Mouse (Mus musculus): ENCODE measurements at regions not wholly inside any gene's neighbourhood (a gene's known extent, or its start where the extent isn't known, plus 50 kb on each side); places are given as distances from the start of the nearest gene placed in this dataset.

GRCm38 (mm10) chr8:17782650-17783049, 1195.4 kb downstream of the Defb40 start:
- no peak for DNase-seq (ENCODE audit: extremely low read depth)
- no peak overlapping the region for H3K4me2 ChIP-seq (ENCODE audit: insufficient read depth, low read depth, poor library complexity, severe bottlenecking)
- no peaks in the 10 kb centered on the region for H3K27me3 ChIP-seq (replicated peaks)
- H3K79me2 ChIP-seq (replicated peaks; ENCODE audit: control insufficient read depth, extremely low read depth, insufficient read depth, poor library complexity, severe bottlenecking) = no peaks in the 10 kb centered on the region
- H3K9ac ChIP-seq (ENCODE audit: insufficient read depth, low read depth) = no peak overlapping the region
- TF ChIP-seq KAT2A (IDR thresholded peaks at IDR 0.05; ENCODE audit: insufficient replicate concordance, low read length) = no peak
- H3K4me3 ChIP-seq (replicated peaks in 1 of 3; ENCODE audit: low read depth in 2 of 3, low read length in 2 of 3, poor library complexity in 1 of 3) = no peak overlapping the region
- peaks cover 40% of the 10 kb centered on the region for H3K9me3 ChIP-seq (replicated peaks; ENCODE audit: low read length)
- dilution Hi-C loops (cut with MboI; ENCODE audit: extremely low pct_ligation_motif_present, extremely low pct_unique_long_range_greater_than_20kb, low sequenced_read_pairs) (no loop called here), in situ Hi-C loops (cut with MboI; ENCODE audit: low pct_ligation_motif_present, low pct_unique_long_range_greater_than_20kb, low sequenced_read_pairs) (no loop called here)
- H3K36me3 ChIP-seq (replicated peaks in 1 of 2; ENCODE audit: control insufficient read depth in 1 of 2, insufficient read depth in 1 of 2, low read length in 1 of 2) = no peaks in the 10 kb centered on the region
- no peak overlapping the region for H3K27ac ChIP-seq (ENCODE audit: insufficient read depth, low read depth)
- no peaks in the 10 kb centered on the region for H3K4me1 ChIP-seq (ENCODE audit: control insufficient read depth in 1 of 2, insufficient read depth in 2 of 2)

DNA sequence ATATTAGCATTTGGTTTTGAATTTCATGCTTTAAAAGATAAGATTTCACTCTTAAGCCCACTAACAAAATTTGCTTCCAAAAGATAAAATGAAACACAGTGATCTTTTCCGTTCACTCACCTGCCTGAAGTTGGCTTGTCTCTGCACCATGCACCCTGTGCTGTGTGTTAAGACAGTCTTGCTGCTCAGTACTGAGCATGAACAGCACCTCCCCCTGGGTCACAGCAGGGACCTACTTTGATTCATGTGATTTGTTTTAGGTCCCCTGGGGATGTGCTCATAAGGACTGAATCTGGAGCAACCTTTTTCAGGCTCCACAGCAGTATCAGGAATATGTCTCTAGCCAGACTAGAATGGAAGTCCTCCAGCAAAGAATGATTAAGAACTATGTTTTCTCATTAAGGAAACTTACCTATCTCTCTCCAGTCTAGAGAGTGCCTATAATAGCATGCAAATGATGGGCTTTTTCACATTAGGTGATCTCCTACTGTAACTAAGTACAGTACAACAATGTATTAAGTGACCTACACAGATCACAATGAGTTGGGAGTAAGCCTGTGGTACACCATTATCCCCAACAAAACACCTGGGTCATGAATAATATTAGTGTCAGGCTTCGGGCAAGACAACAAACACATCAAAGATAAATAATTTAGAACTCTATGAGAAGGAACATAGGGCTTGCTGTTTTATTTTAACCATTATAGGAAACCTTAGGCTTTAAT, 1196.3 kb downstream of the Defb40 start:
- Histone ChIP-seq H3K36me3 (replicated peaks in 1 of 2; ENCODE audit: control insufficient read depth in 1 of 2, insufficient read depth in 1 of 2, low read length in 1 of 2) (no peaks in the 10 kb centered on the region), H3K9ac (ENCODE audit: insufficient read depth, low read depth) (no peak overlapping the region), H3K4me1 (ENCODE audit: control insufficient read depth in 1 of 2, insufficient read depth in 2 of 2) (no peaks in the 10 kb centered on the region), H3K9me3 (replicated peaks; ENCODE audit: low read length) (peaks cover 42% of the 10 kb centered on the region), H3K4me2 (ENCODE audit: insufficient read depth, low read depth, poor library complexity, severe bottlenecking) (no peak overlapping the region), H3K27ac (ENCODE audit: insufficient read depth, low read depth) (no peak overlapping the region), H3K4me3 (replicated peaks in 1 of 3; ENCODE audit: low read depth in 2 of 3, low read length in 2 of 3, poor library complexity in 1 of 3) (no peak overlapping the region), H3K79me2 (replicated peaks; ENCODE audit: control insufficient read depth, extremely low read depth, insufficient read depth, poor library complexity, severe bottlenecking) (no peaks in the 10 kb centered on the region), H3K27me3 (replicated peaks) (no peaks in the 10 kb centered on the region)
- DNase-seq (ENCODE audit: extremely low read depth) = no peak
- TF ChIP-seq POLR2A (IDR thresholded peaks at IDR 0.05; ENCODE audit: low read depth, low read length) (no peak), HCFC1 (IDR thresholded peaks at IDR 0.05; ENCODE audit: low read depth, low read length) (no peak), ZNF384 (IDR thresholded peaks at IDR 0.05; ENCODE audit: low read depth, low read length) (no peak), ZMIZ1 (IDR thresholded peaks at IDR 0.05; ENCODE audit: low read depth, low read length) (no peak), BHLHE40 (IDR thresholded peaks at IDR 0.05; ENCODE audit: low read depth, low read length) (no peak), ZC3H11A (IDR thresholded peaks at IDR 0.05; ENCODE audit: low read depth, low read length) (no peak), PAX5 (IDR thresholded peaks at IDR 0.05; ENCODE audit: low read length) (no peak), GABPA (IDR thresholded peaks at IDR 0.05; ENCODE audit: insufficient replicate concordance, low read depth, low read length) (no peak), USF1 (IDR thresholded peaks at IDR 0.05; ENCODE audit: low read depth, low read length) (no peak), RAD21 (IDR thresholded peaks at IDR 0.05; ENCODE audit: low read depth, low read length) (no peak), ETS1 (conservative IDR thresholded peaks at IDR 0.05; ENCODE audit: low read depth, low read length) (no peak), NRF1 (IDR thresholded peaks at IDR 0.05; ENCODE audit: low read depth, low read length) (no peak), ELF1 (IDR thresholded peaks at IDR 0.05; ENCODE audit: low read depth, low read length) (no peak), MAFK (IDR thresholded peaks at IDR 0.05; ENCODE audit: insufficient replicate concordance, low read length) (no peak), JUND (conservative IDR thresholded peaks at IDR 0.05; ENCODE audit: low read depth, low read length) (no peak), UBTF (IDR thresholded peaks at IDR 0.05; ENCODE audit: low read depth, low read length) (no peak), ZKSCAN1 (IDR thresholded peaks at IDR 0.05; ENCODE audit: borderline replicate concordance, low read depth, low read length) (no peak)
- in situ Hi-C loops (cut with MboI; ENCODE audit: low pct_ligation_motif_present, low pct_unique_long_range_greater_than_20kb, low sequenced_read_pairs) (no loop called here), dilution Hi-C loops (cut with MboI; ENCODE audit: extremely low pct_ligation_motif_present, extremely low pct_unique_long_range_greater_than_20kb, low sequenced_read_pairs) (no loop called here)
